Comparison of ENCODE assay signal across 8 mouse cellular contexts in the genomic region with DNA sequence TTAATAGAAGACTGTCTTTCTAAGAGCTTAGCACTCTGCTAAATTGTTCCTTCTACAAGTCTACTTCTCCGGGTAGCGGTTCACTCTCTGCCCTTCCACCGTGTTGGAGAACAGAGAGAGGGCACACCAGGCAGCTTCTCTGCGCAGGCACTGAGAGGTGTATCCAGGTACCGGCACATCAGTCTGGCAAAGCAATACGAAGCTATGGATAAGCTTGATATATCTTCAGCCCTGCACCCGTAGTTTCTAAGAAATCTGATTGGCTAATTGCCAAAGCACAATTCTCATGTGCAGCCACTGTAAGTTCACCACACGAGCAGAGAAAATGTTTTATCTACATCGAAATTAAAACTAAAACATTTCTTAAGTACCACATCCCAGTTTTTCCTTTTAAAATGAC. TPM values are rescaled to one million over a fixed set of nuclear protein-coding genes. Genes with fewer than 3 reads are reported as not detected.
DNase-seq lines count a peak whose midpoint lies in the region; ATAC-seq and TF ChIP-seq lines count a peak whose summit lies in the region.

No protein-coding gene starts in this region.

- no peak for TF ChIP-seq EP300 in lung, postnatal 0 days (IDR thresholded peaks at IDR 0.05)
- no peak for TF ChIP-seq EP300 in liver, embryonic 14.5 days (IDR thresholded peaks at IDR 0.05; ENCODE audit: low read depth)

- peaks cover 33% of the 10 kb centered on the region for H3K4me1 ChIP-seq in forebrain, embryonic 10.5 days
- peaks cover 3% of the 10 kb centered on the region; the same call in 1 of the 2 replicates for H3K4me1 ChIP-seq in forebrain, embryonic 11.5 days (replicated peaks; ENCODE audit: control insufficient read depth, insufficient read depth, low read length)
- H3K4me1 ChIP-seq in lung, postnatal 0 days (ENCODE audit: insufficient read depth, low read depth, low read length), result peaks cover 11% of the 10 kb centered on the region; the same call in 1 of the 2 replicates
- peaks cover 20 to 24% of the 10 kb centered on the region in 2 experiments for H3K4me1 ChIP-seq in liver, embryonic 14.5 days (replicated peaks; ENCODE audit: control insufficient read depth in 2 of 2, insufficient read depth in 2 of 2, low read length in 1 of 2)
- peaks cover 7% of the 10 kb centered on the region for H3K4me1 ChIP-seq in stomach, embryonic 16.5 days (ENCODE audit: control insufficient read depth, insufficient read depth, low read length)

- no peak overlapping the region for H3K27ac ChIP-seq in forebrain, embryonic 10.5 days
- H3K27ac ChIP-seq in forebrain, embryonic 11.5 days (ENCODE audit: low read depth, low read length), result no peak overlapping the region
- no peak overlapping the region for H3K27ac ChIP-seq in lung, postnatal 0 days (ENCODE audit: low read length)
- no peak overlapping the region for H3K27ac ChIP-seq in liver, embryonic 14.5 days
- H3K27ac ChIP-seq in stomach, embryonic 16.5 days (ENCODE audit: low read length), result no peak overlapping the region

- no peak for DNase-seq in forebrain, embryonic 10.5 days (ENCODE audit: extremely low spot score, low spot score)
- DNase-seq in forebrain, embryonic 11.5 days (ENCODE audit: low spot score), result no peak
- DNase-seq in lung, postnatal 0 days (ENCODE audit: low spot score), result peak; percentile 23
- DNase-seq in lung, postnatal 4 days, result no peak
- peak in 1 of 3 experiments; percentile 14 for DNase-seq in liver, embryonic 14.5 days (ENCODE audit: low read depth in 3 of 3, low spot score in 3 of 3)
- no peak for DNase-seq in layer of hippocampus, adult 9-10 months (ENCODE audit: low spot score)
- no peak for DNase-seq in right cerebral cortex, postnatal 14 days

- H3K36me3 ChIP-seq in forebrain, embryonic 10.5 days (replicated peaks), result no peaks in the 10 kb centered on the region; the same call in none of the 2 replicates
- H3K36me3 ChIP-seq in forebrain, embryonic 11.5 days (ENCODE audit: control insufficient read depth, insufficient read depth, low read length), result no peaks in the 10 kb centered on the region
- no peaks in the 10 kb centered on the region for H3K36me3 ChIP-seq in lung, postnatal 0 days (ENCODE audit: insufficient read depth, low read length)
- no peaks in the 10 kb centered on the region for H3K36me3 ChIP-seq in liver, embryonic 14.5 days (replicated peaks; ENCODE audit: control insufficient read depth, insufficient read depth, low read depth)
- H3K36me3 ChIP-seq in stomach, embryonic 16.5 days (ENCODE audit: control insufficient read depth, insufficient read depth, low read length), result no peaks in the 10 kb centered on the region

- H3K4me3 ChIP-seq in forebrain, embryonic 10.5 days, result peak overlapping the region; percentile 87
- no peak overlapping the region for H3K4me3 ChIP-seq in forebrain, embryonic 11.5 days (ENCODE audit: low read depth, low read length)
- no peak overlapping the region for H3K4me3 ChIP-seq in lung, postnatal 0 days (ENCODE audit: low read depth, low read length)
- H3K4me3 ChIP-seq in liver, embryonic 14.5 days (ENCODE audit: insufficient read depth in 1 of 2, low read depth in 2 of 2, low read length in 2 of 2), result no peak overlapping the region
- H3K4me3 ChIP-seq in stomach, embryonic 16.5 days (replicated peaks; ENCODE audit: low read length), result peak overlapping the region; percentile 25

- WGBS in forebrain, embryonic 10.5 days, result 83% methylated on average over 9 of the region's 9 CpGs
- 69% methylated on average over 9 of the region's 9 CpGs for WGBS in forebrain, embryonic 11.5 days
- WGBS in lung, postnatal 0 days, result 35% methylated on average over 9 of the region's 9 CpGs
- WGBS in liver, embryonic 14.5 days (ENCODE audit: insufficient replicate concordance), result 47% methylated on average over 9 of the region's 9 CpGs
- 29% methylated on average over 9 of the region's 9 CpGs for WGBS in stomach, embryonic 16.5 days

- peaks cover 19% of the 10 kb centered on the region for H3K27me3 ChIP-seq in forebrain, embryonic 10.5 days (ENCODE audit: poor library complexity, severe bottlenecking)
- peaks cover 4% of the 10 kb centered on the region; the same call in 1 of the 2 replicates for H3K27me3 ChIP-seq in forebrain, embryonic 11.5 days (ENCODE audit: control insufficient read depth, insufficient read depth, low read length)
- no peaks in the 10 kb centered on the region for H3K27me3 ChIP-seq in lung, postnatal 0 days (replicated peaks; ENCODE audit: insufficient read depth, low read length)
- no peaks in the 10 kb centered on the region; the same call in none of the 2 replicates for H3K27me3 ChIP-seq in liver, embryonic 14.5 days (ENCODE audit: control insufficient read depth, insufficient read depth, low read length)
- no peaks in the 10 kb centered on the region for H3K27me3 ChIP-seq in stomach, embryonic 16.5 days (ENCODE audit: control insufficient read depth, insufficient read depth, low read length)

- no peak for TF ChIP-seq CTCF in lung, postnatal 0 days (IDR thresholded peaks at IDR 0.05)
- TF ChIP-seq CTCF in liver, embryonic 14.5 days (IDR thresholded peaks at IDR 0.05; ENCODE audit: low read depth), result no peak

- ATAC-seq in forebrain, embryonic 11.5 days (replicated peaks; ENCODE audit: low FRiP score), result no peak
- no peak for ATAC-seq in lung, postnatal 0 days
- ATAC-seq in liver, embryonic 14.5 days (ENCODE audit: insufficient read depth), result no peak
- ATAC-seq in stomach, embryonic 16.5 days (ENCODE audit: insufficient read depth, low FRiP score), result no peak

- no peaks in the 10 kb centered on the region for H3K9me3 ChIP-seq in forebrain, embryonic 10.5 days
- no peaks in the 10 kb centered on the region for H3K9me3 ChIP-seq in forebrain, embryonic 11.5 days (ENCODE audit: control insufficient read depth, low read length)
- no peaks in the 10 kb centered on the region for H3K9me3 ChIP-seq in lung, postnatal 0 days (ENCODE audit: low read length)
- no peaks in the 10 kb centered on the region for H3K9me3 ChIP-seq in liver, embryonic 14.5 days (ENCODE audit: control insufficient read depth, low read length)
- no peaks in the 10 kb centered on the region for H3K9me3 ChIP-seq in stomach, embryonic 16.5 days (replicated peaks; ENCODE audit: control insufficient read depth, low read length)

- H3K9ac ChIP-seq in forebrain, embryonic 11.5 days (ENCODE audit: low read length), result no peak overlapping the region
- no peak overlapping the region for H3K9ac ChIP-seq in lung, postnatal 0 days (replicated peaks; ENCODE audit: low read depth)
- H3K9ac ChIP-seq in liver, embryonic 14.5 days (replicated peaks), result no peak overlapping the region
- peak overlapping the region; percentile 36; the same call in 1 of the 2 replicates for H3K9ac ChIP-seq in stomach, embryonic 16.5 days (ENCODE audit: low read length)

- no peak overlapping the region; the same call in 1 of the 2 replicates for H3K4me2 ChIP-seq in forebrain, embryonic 11.5 days (ENCODE audit: low read depth, low read length, severe bottlenecking)
- peak overlapping the region; percentile 93; the same call in 1 of the 2 replicates for H3K4me2 ChIP-seq in lung, postnatal 0 days (replicated peaks; ENCODE audit: low read depth, low read length)
- H3K4me2 ChIP-seq in liver, embryonic 14.5 days (ENCODE audit: low read depth), result peak overlapping the region; percentile 71; the same call in 1 of the 2 replicates
- peak overlapping the region; percentile 67 for H3K4me2 ChIP-seq in stomach, embryonic 16.5 days (ENCODE audit: low read depth, low read length)

RNA-seq across cellular contexts. Expression of a gene that starts 2.2 kb away (rescaled TPM):
- 47.8 and 50.5 TPM in 2 replicates for polyA plus RNA-seq in forebrain, embryonic 10.5 days (2016; fragmentation: Nextera tagmentation; extraction: Ambion mirVana)
- 55.5 and 60.5 TPM in 2 replicates for polyA plus RNA-seq in forebrain, embryonic 11.5 days (2014; fragmentation: Nextera tagmentation; extraction: Ambion mirVana)
- 24.1 and 27.6 TPM in 2 replicates for polyA plus RNA-seq in lung, postnatal 0 days (2015; fragmentation: Nextera tagmentation; extraction: Ambion mirVana)
- 3.9 and 6.0 TPM in 2 replicates for polyA plus RNA-seq in liver, embryonic 14.5 days (2012; rRNA removed)
- 6.0 and 7.5 TPM in 2 replicates for polyA plus RNA-seq in liver, embryonic 14.5 days (2014; fragmentation: Nextera tagmentation; extraction: Ambion mirVana)
- polyA plus RNA-seq in stomach, embryonic 16.5 days (2015; fragmentation: Nextera tagmentation; extraction: Ambion mirVana), result 32.9 and 35.7 TPM in 2 replicates

RNA-seq across cellular contexts. Expression of a gene that starts 33.3 kb away (rescaled TPM):
- polyA plus RNA-seq in forebrain, embryonic 10.5 days (2016; fragmentation: Nextera tagmentation; extraction: Ambion mirVana), result 3.7 and 4.1 TPM in 2 replicates
- 6.7 and 7.6 TPM in 2 replicates for polyA plus RNA-seq in forebrain, embryonic 11.5 days (2014; fragmentation: Nextera tagmentation; extraction: Ambion mirVana)
- polyA plus RNA-seq in lung, postnatal 0 days (2015; fragmentation: Nextera tagmentation; extraction: Ambion mirVana), result 26.1 and 27.1 TPM in 2 replicates
- polyA plus RNA-seq in liver, embryonic 14.5 days (2012; rRNA removed), result 9.9 and 10.5 TPM in 2 replicates
- 22.5 and 25.0 TPM in 2 replicates for polyA plus RNA-seq in liver, embryonic 14.5 days (2014; fragmentation: Nextera tagmentation; extraction: Ambion mirVana)
- polyA plus RNA-seq in stomach, embryonic 16.5 days (2015; fragmentation: Nextera tagmentation; extraction: Ambion mirVana), result 16.3 and 18.4 TPM in 2 replicates

Comparison
In these comparisons a context has a peak if more than half of its experiments do, and no peak if none do; other contexts are left out.
1. H3K4me3 ChIP-seq: peak in forebrain, embryonic 10.5 days (single experiment) and stomach, embryonic 16.5 days (single experiment); none in forebrain, embryonic 11.5 days (single experiment), lung, postnatal 0 days (single experiment) and liver, embryonic 14.5 days (0 of 2).